Mouse (Mus musculus) CH12.LX (cell line): ENCODE data around the gene Dhrs4. TPM values are rescaled to one million over a fixed set of nuclear protein-coding genes. Genes with fewer than 3 reads are reported as not detected.

Experiments used
- DNase-seq: peaks from one replicate; pipeline ENCODE4 v3.0.0-alpha.2; 2013; ENCODE audit errors: extremely low read depth
- H3K27ac ChIP-seq: 2 replicates; pipeline ENCODE4 v1.5.1; 2012; ENCODE audit warnings: low read depth, mild to moderate bottlenecking, control low read depth, moderate library complexity; ENCODE audit not compliant: insufficient read depth
- H3K27me3 ChIP-seq: replicated peaks from 2 replicates; pipeline ENCODE3; 2012; ENCODE audit warnings: inconsistent platforms
- H3K36me3 ChIP-seq, 2 experiments: replicated peaks in 1 of 2; 2 replicates each; pipeline versions ENCODE3 to v1.6.1; 2012; ENCODE audit warnings: inconsistent platforms in 1 of 2, low read length in 1 of 2, mild to moderate bottlenecking in 1 of 2, mixed read lengths in 1 of 2, moderate library complexity in 1 of 2; ENCODE audit not compliant: control insufficient read depth in 1 of 2, insufficient read depth in 1 of 2
- H3K4me1 ChIP-seq, 2 experiments: 2 replicates each; pipeline ENCODE4 v1.6.1; 2012; ENCODE audit warnings: inconsistent platforms in 1 of 2, moderate library complexity in 1 of 2; ENCODE audit not compliant: insufficient read depth in 2 of 2, control insufficient read depth in 1 of 2
- H3K4me2 ChIP-seq: 2 replicates; pipeline ENCODE4 v1.6.1; 2012; ENCODE audit warnings: low read depth, mild to moderate bottlenecking, control low read depth; ENCODE audit not compliant: poor library complexity, insufficient read depth, severe bottlenecking
- H3K4me3 ChIP-seq, 3 experiments: fragments of 150-350 bp in 1 of 3; sonication (generic) in 1 of 3; replicated peaks in 1 of 3; 2 replicates each; pipeline versions ENCODE3 to v1.5.1; 2011 to 2012; ENCODE audit warnings: low read depth in 2 of 3, low read length in 2 of 3, mild to moderate bottlenecking in 2 of 3, moderate library complexity in 2 of 3, control low read depth in 1 of 3, improper control_type of control experiment in 1 of 3, inconsistent platforms in 1 of 3, mixed read lengths in 1 of 3; ENCODE audit not compliant: poor library complexity in 1 of 3
- H3K79me2 ChIP-seq: replicated peaks from 2 replicates; pipeline ENCODE4 v1.6.1; 2012; ENCODE audit warnings: mild to moderate bottlenecking, moderate library complexity; ENCODE audit not compliant: control insufficient read depth, poor library complexity, insufficient read depth, severe bottlenecking; ENCODE audit errors: extremely low read depth
- H3K9ac ChIP-seq: 2 replicates; pipeline ENCODE4 v1.6.1; 2012; ENCODE audit warnings: low read depth, mild to moderate bottlenecking, control low read depth, moderate library complexity; ENCODE audit not compliant: insufficient read depth
- H3K9me3 ChIP-seq: replicated peaks from 2 replicates; pipeline ENCODE3; 2012; ENCODE audit warnings: low read length, inconsistent platforms, mixed read lengths
- CTCF ChIP-seq, 2 experiments: IDR thresholded peaks in 1 of 2; conservative IDR thresholded peaks in 1 of 2; 2 replicates each; pipeline ENCODE4 v1.5.1; 2011 to 2012; ENCODE audit warnings: low read depth in 2 of 2, low read length in 2 of 2, improper control_type of control experiment in 1 of 2, inconsistent platforms in 1 of 2, mild to moderate bottlenecking in 1 of 2, moderate library complexity in 1 of 2
- ETS1 ChIP-seq: conservative IDR thresholded peaks from 2 replicates; pipeline ENCODE4 v1.6.1; 2012; ENCODE audit warnings: low read depth, mild to moderate bottlenecking, inconsistent platforms, low read length, improper control_type of control experiment, moderate library complexity
- HCFC1 ChIP-seq: IDR thresholded peaks from 2 replicates; pipeline ENCODE4 v1.6.1; 2012; ENCODE audit warnings: low read depth, mild to moderate bottlenecking, inconsistent platforms, low read length, improper control_type of control experiment
- IRF4 ChIP-seq: IDR thresholded peaks from 2 replicates; pipeline ENCODE4 v1.6.1; 2014; ENCODE audit warnings: low read depth, mild to moderate bottlenecking, inconsistent platforms, low read length, improper control_type of control experiment
- JUND ChIP-seq: conservative IDR thresholded peaks from 2 replicates; pipeline ENCODE4 v1.6.1; 2011; ENCODE audit warnings: low read depth, low read length, improper control_type of control experiment
- MEF2A ChIP-seq: IDR thresholded peaks from 2 replicates; pipeline ENCODE4 v1.6.1; 2014; ENCODE audit warnings: low read depth, mild to moderate bottlenecking, inconsistent platforms, low read length, improper control_type of control experiment, borderline replicate concordance
- NELFE ChIP-seq: IDR thresholded peaks from 2 replicates; pipeline ENCODE4 v1.6.1; 2011; ENCODE audit warnings: low read depth, low read length, improper control_type of control experiment
- PAX5 ChIP-seq: IDR thresholded peaks from 2 replicates; pipeline ENCODE4 v1.6.1; 2012; ENCODE audit warnings: low read length, inconsistent platforms, mixed read lengths
- RAD21 ChIP-seq: IDR thresholded peaks from 2 replicates; pipeline ENCODE4 v1.6.1; 2011; ENCODE audit warnings: low read depth, mild to moderate bottlenecking, low read length, improper control_type of control experiment, moderate library complexity
- SMC3 ChIP-seq: IDR thresholded peaks from 2 replicates; pipeline ENCODE4 v1.6.1; 2011; ENCODE audit warnings: low read depth, low read length, improper control_type of control experiment
- TCF12 ChIP-seq: IDR thresholded peaks from 2 replicates; pipeline ENCODE4 v1.6.1; 2014; ENCODE audit warnings: low read depth, mild to moderate bottlenecking, inconsistent platforms, low read length, improper control_type of control experiment
- UBTF ChIP-seq: IDR thresholded peaks from 2 replicates; pipeline ENCODE4 v1.6.1; 2012; ENCODE audit warnings: low read depth, mild to moderate bottlenecking, inconsistent platforms, low read length, improper control_type of control experiment, moderate library complexity
- ZC3H11A ChIP-seq: IDR thresholded peaks from 2 replicates; pipeline ENCODE4 v1.6.1; 2012; ENCODE audit warnings: low read depth, mild to moderate bottlenecking, inconsistent platforms, low read length, improper control_type of control experiment
- ZNF384 ChIP-seq: IDR thresholded peaks from 2 replicates; pipeline ENCODE4 v1.6.1; 2012; ENCODE audit warnings: low read depth, low read length, improper control_type of control experiment, inconsistent platforms
- dilution Hi-C: fragments of 300-500 bp; cut with MboI; formaldehyde crosslinking; loops from 2 replicates; pipeline ENCODE4 v1.14.3; 2020; ENCODE audit warnings: low sequenced_read_pairs; ENCODE audit not compliant: extremely low pct_unique_long_range_greater_than_20kb, extremely low pct_ligation_motif_present
- in situ Hi-C: fragments of 300-500 bp; cut with MboI; formaldehyde crosslinking; loops from 3 replicates; pipeline ENCODE4 v1.14.3; 2019; ENCODE audit warnings: low sequenced_read_pairs, low pct_ligation_motif_present, low pct_unique_long_range_greater_than_20kb, mixed read lengths
- polyA plus RNA-seq: library from polyadenylated mRNA; unstranded; fragments of >175 nt; gene quantifications from 2 replicates; pipeline ENCODE4 v1.2.1, GENCODE M21; 2012; ENCODE audit warnings: low read depth; ENCODE audit not compliant: insufficient read length
- total RNA-seq, 2 experiments: library from RNA; depleted of rRNA; stranded (reverse); fragments of 300-350 nt in 1 of 2; fragments of >200 nt in 1 of 2; gene quantifications; 2 replicates each; pipeline ENCODE4 v1.2.3; 2012 to 2014

The Dhrs4 gene
- total and polyA plus RNA-seq, 3 experiments, result 27.9 to 60.2 (median 37.3) TPM

DNA sequence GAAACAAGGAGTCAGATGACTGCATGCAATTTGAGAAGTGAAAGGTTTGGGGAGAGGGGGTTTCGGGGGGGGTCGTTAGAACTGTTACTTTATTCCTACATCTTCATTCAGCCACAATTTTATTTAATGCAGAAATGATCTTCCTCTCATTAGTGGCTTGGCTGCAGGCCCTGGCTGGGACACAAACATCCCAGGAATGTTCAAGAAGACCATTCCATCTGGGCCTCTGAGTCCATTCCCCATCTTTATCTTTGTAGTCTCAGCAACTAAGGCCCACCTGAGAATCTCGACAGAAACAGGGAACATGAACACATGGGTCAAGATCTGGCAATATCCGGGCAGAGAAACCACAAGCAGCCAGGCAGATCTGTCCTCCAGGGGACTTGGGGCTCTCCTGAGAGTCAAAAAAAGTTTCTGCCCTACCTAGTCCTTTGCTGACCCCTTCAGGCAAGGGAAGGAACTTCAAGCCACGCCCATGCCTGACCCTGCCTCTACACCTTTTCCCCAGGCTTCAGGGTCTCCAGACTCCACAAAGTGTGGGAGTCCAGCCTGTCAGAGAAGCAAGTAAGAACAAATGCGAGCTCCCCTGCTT is 40.3 kb upstream of the Dhrs4 start:
- Histone ChIP-seq H3K79me2 (no peaks in the 10 kb centered on the region), H3K4me3 (no peak overlapping the region), H3K9ac (no peak overlapping the region), H3K27me3 (peaks cover 6% of the 10 kb centered on the region), H3K4me1 (peaks cover 0 to 5% of the 10 kb centered on the region in 2 experiments; a peak in 2 of 4 replicates), H3K27ac (no peak overlapping the region), H3K9me3 (no peaks in the 10 kb centered on the region), H3K4me2 (no peak overlapping the region), H3K36me3 (no peaks in the 10 kb centered on the region)
- dilution Hi-C loops, result no loop called here
- in situ Hi-C loops, result loop anchor here (5.0 kb wide), 1 partner anchor 316 kb away; no protein-coding TSS in a partner anchor
- TF ChIP-seq SMC3 (peak; percentile 92), MEF2A (no peak), CTCF (conservative IDR thresholded peaks at IDR 0.05 in 1 of 2, IDR thresholded peaks at IDR 0.05 in 1 of 2; ENCODE audit: low read depth in 2 of 2, low read length in 2 of 2) (peak; percentile 98), TCF12 (no peak), ZC3H11A (peak; percentile 73), RAD21 (peak; percentile 99), ZNF384 (peak; percentile 81), NELFE (no peak), PAX5 (no peak)
- peak; percentile 71 for DNase-seq

DNA sequence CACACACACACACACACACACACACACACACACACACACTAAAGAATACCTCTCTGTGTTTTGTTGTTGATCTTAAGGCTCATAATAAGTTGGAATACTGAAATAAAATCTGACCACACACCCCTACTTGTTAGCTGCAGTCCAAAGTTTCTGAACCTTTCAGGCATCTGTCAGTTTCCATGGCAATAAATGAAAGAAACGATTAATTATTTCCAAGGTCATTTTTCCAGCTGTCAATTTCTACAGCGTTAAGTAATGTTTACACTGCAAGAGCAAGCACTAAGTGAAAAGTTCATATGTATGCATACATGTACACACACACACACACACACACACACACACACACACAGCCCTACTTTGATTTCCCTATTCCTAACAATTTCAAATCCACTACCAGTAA is 20.9 kb upstream of the Dhrs4 start:
- in situ Hi-C loops (no loop called here), dilution Hi-C loops (no loop called here)
- H3K9me3 ChIP-seq, result peaks cover 20% of the 10 kb centered on the region
- no peak overlapping the region for H3K9ac ChIP-seq
- no peak overlapping the region for H3K27ac ChIP-seq
- no peak overlapping the region for H3K4me3 ChIP-seq
- H3K4me1 ChIP-seq, result no peaks in the 10 kb centered on the region
- H3K79me2 ChIP-seq, result no peaks in the 10 kb centered on the region
- DNase-seq, result no peak
- peaks cover 11% of the 10 kb centered on the region for H3K27me3 ChIP-seq
- H3K36me3 ChIP-seq, result no peaks in the 10 kb centered on the region
- no peak overlapping the region for H3K4me2 ChIP-seq
- TF ChIP-seq UBTF (no peak), TCF12 (no peak), IRF4 (no peak), CTCF (conservative IDR thresholded peaks at IDR 0.05 in 1 of 2, IDR thresholded peaks at IDR 0.05 in 1 of 2; ENCODE audit: low read depth in 2 of 2, low read length in 2 of 2) (no peak), JUND (no peak), RAD21 (no peak), HCFC1 (no peak), PAX5 (no peak), ETS1 (no peak)
